Mouse (Mus musculus) lung, embryonic 14.5 days (tissue): Measurements from ENCODE around the gene Cep112. TPM values are rescaled to one million over a fixed set of nuclear protein-coding genes. Genes with fewer than 3 reads are reported as not detected.

ENCODE experiments used
- ATAC-seq: fragments of 200-750 bp; cut with Nextera tagmentation; 2 replicates; pipeline ENCODE4 v1.8.0; 2017; ENCODE audit warnings: mild to moderate bottlenecking, moderate TSS enrichment, moderate library complexity; ENCODE audit not compliant: insufficient read depth
- DNase-seq: peaks from one replicate; pipeline ENCODE4 v3.0.0-alpha.2; 2015
- H3K27ac ChIP-seq: fragments of 300-500 bp; sonication (generic); 2 replicates; pipeline ENCODE4 v1.5.1; 2014; ENCODE audit warnings: low read depth, mild to moderate bottlenecking, moderate library complexity
- H3K27me3 ChIP-seq: fragments of 300-500 bp; sonication (generic); 2 replicates; pipeline ENCODE4 v1.6.1; 2014; ENCODE audit warnings: low read length, control low read depth; ENCODE audit not compliant: insufficient read depth
- H3K36me3 ChIP-seq: fragments of 300-500 bp; sonication (generic); 2 replicates; pipeline ENCODE4 v1.6.1; 2014; ENCODE audit warnings: control low read depth; ENCODE audit not compliant: insufficient read depth
- H3K4me1 ChIP-seq: fragments of 300-500 bp; sonication (generic); 2 replicates; pipeline ENCODE4 v1.6.1; 2014; ENCODE audit warnings: antibody characterized with exemption, control low read depth; ENCODE audit not compliant: insufficient read depth
- H3K4me2 ChIP-seq: fragments of 300-500 bp; sonication (generic); 2 replicates; pipeline ENCODE4 v1.6.1; 2014; ENCODE audit warnings: mild to moderate bottlenecking
- H3K4me3 ChIP-seq: fragments of 300-500 bp; sonication (generic); 2 replicates; pipeline ENCODE4 v1.5.1; 2014; ENCODE audit warnings: low read depth, low read length
- H3K9ac ChIP-seq: fragments of 300-500 bp; sonication (generic); 2 replicates; pipeline ENCODE4 v1.6.1; 2014
- H3K9me3 ChIP-seq: fragments of 300-500 bp; sonication (generic); 2 replicates; pipeline ENCODE4 v1.6.1; 2016; ENCODE audit warnings: low read depth, low read length, control low read depth
- CTCF ChIP-seq: IDR thresholded peaks from 2 replicates; pipeline ENCODE4 v1.5.1; 2016; ENCODE audit warnings: antibody characterized with exemption, low read depth
- WGBS: fragments of 180-500 bp; shearing (Covaris S2); extraction: QIAGEN DNeasy Blood & Tissue Kit; methylation state at CpG from one replicate; pipeline ENCODE4 v1.1.7; 2014; 5-methylcytosine and 5-hydroxymethylcytosine counted together
- polyA plus RNA-seq: library from polyadenylated mRNA; unstranded; fragments of >200 nt; fragmentation: Nextera tagmentation; extraction: Ambion mirVana; gene quantifications from 2 replicates; pipeline ENCODE4 v1.2.1, GENCODE M21; 2014

Cep112 gene
- polyA plus RNA-seq, 1 experiment from 2014 or later: 20.2 TPM

DNA sequence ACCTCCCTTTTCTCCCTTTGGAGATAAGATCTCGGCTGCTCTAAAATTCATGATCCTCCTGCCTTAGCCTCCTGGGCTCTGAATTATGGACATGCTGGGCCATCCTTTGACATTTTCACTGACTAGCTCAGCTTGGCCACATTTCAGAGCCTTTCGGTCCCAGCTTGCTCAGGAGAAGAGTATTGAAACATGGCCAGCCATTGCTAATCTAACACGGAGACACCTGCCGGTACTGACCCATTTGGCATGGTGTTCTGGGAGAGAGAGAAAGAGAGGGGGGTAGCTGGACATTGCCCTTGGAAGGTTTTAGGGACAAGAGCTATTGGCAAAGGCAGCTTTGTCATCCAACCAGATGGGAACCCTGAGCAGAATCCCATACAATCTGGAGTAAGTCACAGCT is 472.0 kb downstream of the Cep112 start:
- 79% methylated on average over 4 of the region's 4 CpGs for WGBS
- ATAC-seq: no peak

DNA sequence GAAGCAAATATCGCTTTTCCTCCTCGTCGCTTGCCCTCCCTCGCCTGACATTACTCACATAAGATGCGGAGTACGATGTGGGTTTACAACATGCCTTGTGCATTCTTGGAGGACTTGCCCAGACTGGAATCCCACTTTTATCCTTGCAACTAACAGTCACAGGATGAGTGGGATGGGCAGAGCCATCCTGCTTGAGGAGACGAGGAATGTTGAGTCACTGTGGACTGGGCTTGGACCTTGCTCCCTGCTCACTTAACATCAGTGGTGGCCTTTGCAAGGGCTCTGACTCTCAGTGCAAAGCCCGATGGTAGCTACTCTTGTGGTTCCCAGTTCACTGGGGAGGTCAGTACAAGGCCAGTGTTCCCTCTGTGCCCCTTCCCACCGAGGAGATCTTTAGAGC is 473.1 kb downstream of the Cep112 start:
- no peak for TF ChIP-seq CTCF
- DNase-seq (no peak), ATAC-seq (no peak)
- Histone ChIP-seq H3K4me3 (no peak overlapping the region), H3K4me1 (0 out of 2 replicates have a peak, but pooled peaks cover 6% of the 10 kb centered on the region), H3K27ac (no peak overlapping the region), H3K4me2 (no peak overlapping the region), H3K9me3 (no peaks in the 10 kb centered on the region), H3K36me3 (no peaks in the 10 kb centered on the region), H3K27me3 (no peaks in the 10 kb centered on the region), H3K9ac (no peak overlapping the region)
- 61% methylated on average over 9 of the region's 9 CpGs for WGBS

More for the DNA sequence above, 472.0 kb downstream of the Cep112 start:
- TF ChIP-seq CTCF: no peak
- Histone ChIP-seq H3K27ac (no peak overlapping the region), H3K4me2 (no peak overlapping the region), H3K9me3 (no peaks in the 10 kb centered on the region), H3K27me3 (no peaks in the 10 kb centered on the region), H3K36me3 (no peaks in the 10 kb centered on the region), H3K9ac (no peak overlapping the region), H3K4me3 (no peak overlapping the region), H3K4me1 (0 out of 2 replicates have a peak, but pooled peaks cover 6% of the 10 kb centered on the region)
- DNase-seq: no peak

DNA sequence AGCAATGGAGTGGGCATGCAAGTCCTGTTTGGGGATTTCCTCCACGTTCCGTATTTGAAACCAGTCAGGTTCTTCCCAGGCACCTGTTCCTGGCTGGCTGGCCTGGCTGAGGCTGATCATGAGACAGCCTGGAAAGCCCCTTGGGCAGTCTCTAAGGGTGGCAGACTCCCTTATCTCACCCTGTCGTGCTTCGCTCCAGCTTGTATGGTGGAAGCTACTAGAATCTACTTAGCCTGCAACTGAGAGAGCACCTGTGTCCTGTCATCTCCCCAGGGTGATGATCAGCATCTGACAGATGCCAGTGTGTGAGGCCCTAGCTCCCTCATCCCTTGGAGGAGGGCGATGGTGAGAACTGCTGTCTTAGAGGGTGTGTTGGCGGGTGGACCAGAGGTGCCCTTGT is 473.5 kb downstream of the Cep112 start:
- H3K9ac ChIP-seq: no peak overlapping the region
- no peak overlapping the region for H3K27ac ChIP-seq
- 0 out of 2 replicates have a peak, but pooled peaks cover 6% of the 10 kb centered on the region for H3K4me1 ChIP-seq
- TF ChIP-seq CTCF: no peak
- no peak overlapping the region for H3K4me3 ChIP-seq
- DNase-seq (no peak), ATAC-seq (no peak)
- H3K9me3 ChIP-seq: no peaks in the 10 kb centered on the region
- no peaks in the 10 kb centered on the region for H3K36me3 ChIP-seq
- no peaks in the 10 kb centered on the region for H3K27me3 ChIP-seq
- H3K4me2 ChIP-seq: no peak overlapping the region
- 79% methylated on average over 6 of the region's 6 CpGs for WGBS

DNA sequence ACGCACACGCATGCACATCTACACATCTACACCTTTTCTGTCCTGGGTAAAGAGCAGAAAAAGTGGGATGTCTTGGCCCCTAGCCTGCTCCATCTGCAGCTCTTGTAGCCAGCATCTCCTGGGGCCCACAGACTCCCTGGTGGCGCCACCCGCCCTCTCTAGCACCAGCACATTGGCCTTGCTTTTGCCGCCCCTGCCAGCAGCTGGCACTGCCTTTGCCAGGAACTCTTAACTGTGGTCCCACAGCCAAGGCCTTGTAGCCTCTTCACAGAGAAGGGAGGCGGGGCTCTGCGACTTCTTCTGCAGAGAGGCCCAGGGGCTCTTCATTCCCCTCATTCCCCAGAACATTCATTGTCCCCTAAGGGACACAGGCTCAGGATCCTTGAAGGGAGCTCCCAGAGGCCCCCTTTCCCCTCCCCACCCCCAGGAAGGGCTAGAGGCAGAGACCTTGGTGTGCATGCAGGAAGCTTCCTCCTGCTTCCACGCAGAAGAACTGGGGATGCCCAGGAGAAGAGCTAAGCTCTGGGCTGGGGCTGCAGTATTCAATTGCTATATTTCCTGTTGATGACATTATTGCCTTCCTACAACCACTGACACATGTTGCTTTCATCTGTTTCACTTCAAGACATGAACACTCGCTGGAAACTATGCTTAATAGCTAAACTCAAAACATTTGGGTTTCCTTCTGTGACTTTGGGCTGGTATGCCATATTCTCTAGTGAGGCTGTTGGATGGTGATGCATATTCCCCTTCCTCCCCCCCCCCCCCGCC is 475.9 kb downstream of the Cep112 start:
- no peaks in the 10 kb centered on the region for H3K9me3 ChIP-seq
- H3K4me1 ChIP-seq: 0 out of 2 replicates have a peak, but pooled peaks cover 6% of the 10 kb centered on the region
- H3K27me3 ChIP-seq: no peaks in the 10 kb centered on the region
- H3K9ac ChIP-seq: no peak overlapping the region
- no peak overlapping the region for H3K27ac ChIP-seq
- no peak for ATAC-seq
- 71% methylated on average over 10 of the region's 10 CpGs for WGBS
- no peak for DNase-seq
- no peaks in the 10 kb centered on the region for H3K36me3 ChIP-seq
- H3K4me2 ChIP-seq: no peak overlapping the region
- TF ChIP-seq CTCF: no peak
- no peak overlapping the region for H3K4me3 ChIP-seq

DNA sequence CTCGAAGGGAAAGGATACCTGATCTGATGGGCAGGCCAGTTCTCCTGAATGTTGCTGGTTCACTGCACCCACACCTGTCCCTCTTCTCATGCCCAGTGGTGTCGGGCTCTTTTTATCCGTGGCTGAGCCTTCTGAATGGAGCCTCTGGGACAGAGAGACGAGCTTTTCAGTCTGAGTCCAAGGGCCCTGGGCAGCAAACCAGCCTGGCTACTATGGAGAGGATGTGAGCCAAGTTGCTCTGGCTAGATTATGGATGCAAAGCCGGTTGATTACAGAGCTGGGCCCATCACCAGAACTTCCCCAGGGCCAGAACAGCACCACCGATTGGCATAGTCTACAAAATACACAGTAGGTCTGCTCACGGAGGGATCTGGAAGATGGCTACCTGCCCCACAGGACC is 476.7 kb downstream of the Cep112 start:
- no peak overlapping the region for H3K4me2 ChIP-seq
- 79% methylated on average over 7 of the region's 7 CpGs for WGBS
- no peak for DNase-seq
- no peak for ATAC-seq
- H3K36me3 ChIP-seq: no peaks in the 10 kb centered on the region
- 0 out of 2 replicates have a peak, but pooled peaks cover 6% of the 10 kb centered on the region for H3K4me1 ChIP-seq
- no peak overlapping the region for H3K4me3 ChIP-seq
- H3K9me3 ChIP-seq: no peaks in the 10 kb centered on the region
- TF ChIP-seq CTCF: no peak
- no peak overlapping the region for H3K27ac ChIP-seq
- H3K9ac ChIP-seq: no peak overlapping the region
- no peaks in the 10 kb centered on the region for H3K27me3 ChIP-seq

DNA sequence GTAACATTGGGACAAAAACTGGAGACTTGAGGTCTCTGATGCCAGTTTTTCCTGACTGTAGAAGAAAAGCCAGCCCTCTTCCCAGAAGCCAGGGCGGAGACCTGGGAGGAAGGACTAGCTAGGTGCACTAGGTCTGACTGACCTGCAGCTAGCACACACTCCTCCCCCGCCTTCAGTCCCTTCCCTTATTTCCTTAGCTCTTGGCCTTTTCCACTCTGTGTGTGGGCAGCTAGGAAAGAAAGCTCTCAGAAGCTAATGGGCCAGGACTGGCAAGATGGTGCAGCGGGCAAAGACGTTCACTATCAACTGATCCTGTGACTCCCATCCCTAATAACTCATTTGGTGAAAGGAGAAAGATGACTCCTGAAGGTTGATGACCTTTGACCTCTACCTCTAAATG is 477.3 kb downstream of the Cep112 start:
- Histone ChIP-seq H3K27ac (no peak overlapping the region), H3K9me3 (no peaks in the 10 kb centered on the region), H3K4me3 (no peak overlapping the region), H3K4me1 (0 out of 2 replicates have a peak, but pooled peaks cover 6% of the 10 kb centered on the region), H3K4me2 (no peak overlapping the region), H3K27me3 (no peaks in the 10 kb centered on the region), H3K36me3 (no peaks in the 10 kb centered on the region), H3K9ac (no peak overlapping the region)
- DNase-seq (no peak), ATAC-seq (no peak)
- 73% methylated on average over 4 of the region's 4 CpGs for WGBS
- TF ChIP-seq CTCF: no peak

DNA sequence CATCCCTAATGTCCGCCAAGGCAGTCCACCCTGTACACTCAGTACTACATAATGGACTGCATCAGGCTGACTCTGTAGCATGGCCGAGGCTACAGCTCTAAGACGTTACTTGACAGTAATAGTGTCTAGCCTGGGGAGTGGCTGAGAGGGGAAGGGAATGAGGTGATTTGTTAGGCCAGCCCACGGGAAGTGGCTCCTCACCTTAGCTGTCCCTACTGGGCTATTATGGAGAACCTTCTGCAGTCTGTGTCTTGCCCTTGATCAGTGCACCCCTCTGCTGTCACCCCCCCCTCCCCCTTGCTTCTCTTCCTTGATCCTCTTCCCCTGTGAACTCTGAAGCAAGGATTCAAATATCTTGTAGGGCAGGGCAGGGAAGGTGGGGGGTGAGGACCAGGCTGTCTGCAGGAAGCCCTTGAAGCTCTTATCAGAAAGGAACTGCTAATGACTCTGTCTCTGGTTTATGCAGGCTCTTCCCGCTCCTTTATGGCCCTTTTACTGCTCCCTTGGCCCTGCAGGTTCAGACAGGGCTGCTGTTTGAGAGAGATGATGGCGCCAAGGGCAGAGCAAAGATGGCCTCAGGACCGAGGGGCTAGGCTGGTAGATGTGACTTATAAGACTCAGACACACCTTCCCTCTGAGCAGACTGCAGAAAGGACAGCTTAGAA is 481.7 kb downstream of the Cep112 start:
- WGBS: 39% methylated on average over 7 of the region's 7 CpGs
- no peak for ATAC-seq
- TF ChIP-seq CTCF: no peak

More for the DNA sequence above, 481.7 kb downstream of the Cep112 start:
- H3K9ac ChIP-seq: no peak overlapping the region
- no peaks in the 10 kb centered on the region for H3K9me3 ChIP-seq
- H3K27ac ChIP-seq: no peak overlapping the region
- no peak for DNase-seq
- no peaks in the 10 kb centered on the region for H3K36me3 ChIP-seq
- H3K4me3 ChIP-seq: no peak overlapping the region
- H3K4me1 ChIP-seq: peaks cover 15% of the 10 kb centered on the region
- H3K4me2 ChIP-seq: no peak overlapping the region
- H3K27me3 ChIP-seq: peaks cover 4% of the 10 kb centered on the region; the same call in 1 of the 2 replicates
